Mouse (Mus musculus) neural tube, embryonic 12.5 days (tissue): Measurements from ENCODE around the gene Arpc1b. TPM values are rescaled to one million over a fixed set of nuclear protein-coding genes. Genes with fewer than 3 reads are reported as not detected.
A peak's percentile ranks its signal among the peaks of the same experiment; 100 is the strongest.
"Not testable (repeated sequence)": the region's sequence is repeated elsewhere in the genome, so short reads cannot be mapped to it uniquely, and the experiment has no call there.

Source experiments
- ATAC-seq: fragments of 200-750 bp; cut with Nextera tagmentation; 2 replicates; pipeline ENCODE4 v1.8.0; 2017; ENCODE audit warnings: low read depth, mild to moderate bottlenecking, moderate TSS enrichment, moderate library complexity; ENCODE audit not compliant: low FRiP score
- H3K27ac ChIP-seq: fragments of 300-500 bp; sonication (generic); 2 replicates; pipeline ENCODE4 v1.5.1; 2016
- H3K27me3 ChIP-seq: fragments of 300-500 bp; sonication (generic); replicated peaks from 2 replicates; pipeline ENCODE4 v1.6.1; 2016; ENCODE audit warnings: mild to moderate bottlenecking
- H3K36me3 ChIP-seq: fragments of 300-500 bp; sonication (generic); 2 replicates; pipeline ENCODE4 v1.6.1; 2016; ENCODE audit warnings: mild to moderate bottlenecking
- H3K4me1 ChIP-seq: fragments of 300-500 bp; sonication (generic); 2 replicates; pipeline ENCODE4 v1.6.1; 2016
- H3K4me2 ChIP-seq: fragments of 300-500 bp; sonication (generic); replicated peaks from 2 replicates; pipeline ENCODE4 v1.6.1; 2016; ENCODE audit warnings: mild to moderate bottlenecking
- H3K4me3 ChIP-seq: fragments of 300-500 bp; sonication (generic); 2 replicates; pipeline ENCODE4 v1.5.1; 2016
- H3K9ac ChIP-seq: fragments of 300-500 bp; sonication (generic); 2 replicates; pipeline ENCODE4 v1.6.1; 2016; ENCODE audit warnings: mild to moderate bottlenecking
- H3K9me3 ChIP-seq: fragments of 300-500 bp; sonication (generic); 2 replicates; pipeline ENCODE4 v1.6.1; 2016; ENCODE audit warnings: mild to moderate bottlenecking
- WGBS: fragments of 180-500 bp; shearing (Covaris S2); methylation state at CpG from one replicate; pipeline ENCODE4 v1.1.7; 2016; 5-methylcytosine and 5-hydroxymethylcytosine counted together
- polyA plus RNA-seq: library from polyadenylated mRNA; unstranded; fragments of >200 nt; fragmentation: Nextera tagmentation; extraction: Ambion mirVana; gene quantifications from 2 replicates; pipeline ENCODE4 v1.2.1, GENCODE M21; 2016

Arpc1b gene
- 94.4 and 101 TPM in 2 replicates for polyA plus RNA-seq

DNA sequence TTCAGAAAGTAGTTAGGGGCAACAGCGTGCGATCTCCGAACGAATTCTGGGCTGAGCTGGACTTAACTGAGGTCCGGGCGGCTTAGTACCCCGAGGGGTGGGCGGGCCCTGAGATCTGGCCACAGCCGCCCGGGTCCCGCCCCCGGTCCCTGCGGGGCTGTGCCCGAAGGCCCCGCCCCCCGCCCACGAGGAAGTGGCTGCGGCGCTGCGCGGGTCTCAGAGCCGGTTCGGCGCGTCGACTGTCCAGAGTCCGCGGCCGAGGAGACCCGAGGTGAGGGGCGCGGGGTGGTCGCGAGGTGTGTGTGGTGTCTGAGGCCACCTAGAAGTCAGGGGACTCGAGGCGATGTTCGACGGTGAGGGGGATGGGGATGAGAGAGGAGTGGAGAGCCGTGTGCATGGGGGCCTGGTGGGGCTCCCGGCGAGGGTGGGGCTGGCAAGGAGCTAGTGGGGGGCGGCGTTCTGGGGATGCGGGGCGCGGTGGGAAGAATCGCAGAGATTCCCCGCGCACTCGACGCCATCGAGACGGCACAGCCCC lies at the start of gene Arpc1b:
Gene Arpc1b (plus strand): TSS at position 145 of the 535 bp plus-strand sequence.
- Histone ChIP-seq H3K4me1 (peaks cover 9% of the 10 kb centered on the region; the same call in 1 of the 2 replicates), H3K27me3 (peaks cover 20% of the 10 kb centered on the region), H3K4me2 (peak within 1 kb of the TSS; percentile 72), H3K9ac (peak within 1 kb of the TSS; percentile 55), H3K4me3 (peak within 1 kb of the TSS; percentile 47), H3K9me3 (no peaks in the 10 kb centered on the region), H3K36me3 (peaks cover 22% of the 10 kb centered on the region), H3K27ac (no peak within 1 kb of the TSS)
- peak; percentile 52 for ATAC-seq
- under 1% methylated on average over 43 of the region's 53 CpGs for WGBS

DNA sequence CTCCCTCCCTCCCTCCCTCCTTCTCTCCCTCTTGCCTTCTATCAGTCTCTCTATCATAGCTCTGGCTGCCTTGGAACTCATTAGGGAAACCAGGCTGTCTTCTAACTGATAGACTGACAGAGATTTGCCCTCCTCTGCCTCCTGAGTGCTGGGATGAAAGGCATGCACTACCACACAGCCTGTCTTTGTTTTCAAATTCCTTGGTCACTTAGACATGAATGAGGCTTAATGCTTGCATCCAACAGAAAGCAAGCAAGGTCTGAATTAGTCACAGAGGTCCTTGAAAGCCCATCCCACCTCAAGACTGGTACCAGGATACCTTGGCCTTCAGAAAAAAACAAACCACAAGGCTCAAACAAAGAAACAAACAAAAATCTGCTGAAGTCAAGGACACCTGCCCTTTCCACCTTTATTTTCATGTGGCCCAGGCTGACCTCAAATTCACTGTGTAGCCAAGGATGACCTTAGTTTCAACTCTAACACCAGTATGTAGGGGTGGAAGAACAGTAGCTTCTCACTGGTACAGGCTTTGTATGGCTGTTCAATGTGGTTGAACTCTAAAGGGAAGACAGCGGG lies 49.2 kb upstream of the Arpc1b start:
- no peaks in the 10 kb centered on the region for H3K36me3 ChIP-seq

DNA sequence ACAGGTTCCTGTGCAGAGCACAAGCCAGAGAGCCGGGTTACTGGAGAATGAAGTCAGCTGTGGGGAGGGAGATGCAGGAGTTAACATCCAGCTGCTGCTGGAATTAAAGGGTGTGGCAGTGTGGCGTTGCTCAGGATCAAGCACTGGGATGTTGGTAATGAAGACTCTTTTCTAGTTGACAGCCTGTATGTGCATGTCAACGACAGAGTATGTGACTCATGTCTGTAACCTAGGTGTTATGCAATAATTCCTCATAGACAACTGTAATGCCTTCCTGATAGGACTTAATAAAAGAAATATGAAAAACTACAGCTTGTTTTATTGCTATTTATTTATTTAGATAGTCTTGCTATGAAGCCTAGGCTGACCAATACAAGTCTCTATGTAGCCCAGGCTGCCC lies 45.2 kb upstream of the Arpc1b start:
- no peak overlapping the region for H3K27ac ChIP-seq
- no peaks in the 10 kb centered on the region for H3K36me3 ChIP-seq
- no peak overlapping the region for H3K9ac ChIP-seq
- no peaks in the 10 kb centered on the region for H3K4me1 ChIP-seq
- H3K4me3 ChIP-seq = no peak overlapping the region
- H3K4me2 ChIP-seq = no peak overlapping the region
- no peaks in the 10 kb centered on the region for H3K9me3 ChIP-seq
- 72% methylated on average over 3 of the region's 3 CpGs for WGBS
- no peak for ATAC-seq
- H3K27me3 ChIP-seq = no peaks in the 10 kb centered on the region

More for the DNA sequence above, 49.2 kb upstream of the Arpc1b start:
- WGBS = 94% methylated on average over 1 of the region's 1 CpGs
- Histone ChIP-seq H3K9ac (no peak overlapping the region), H3K4me3 (no peak overlapping the region), H3K27me3 (no peaks in the 10 kb centered on the region), H3K27ac (no peak overlapping the region), H3K9me3 (no peaks in the 10 kb centered on the region), H3K4me1 (no peaks in the 10 kb centered on the region), H3K4me2 (no peak overlapping the region)
- ATAC-seq = no peak

DNA sequence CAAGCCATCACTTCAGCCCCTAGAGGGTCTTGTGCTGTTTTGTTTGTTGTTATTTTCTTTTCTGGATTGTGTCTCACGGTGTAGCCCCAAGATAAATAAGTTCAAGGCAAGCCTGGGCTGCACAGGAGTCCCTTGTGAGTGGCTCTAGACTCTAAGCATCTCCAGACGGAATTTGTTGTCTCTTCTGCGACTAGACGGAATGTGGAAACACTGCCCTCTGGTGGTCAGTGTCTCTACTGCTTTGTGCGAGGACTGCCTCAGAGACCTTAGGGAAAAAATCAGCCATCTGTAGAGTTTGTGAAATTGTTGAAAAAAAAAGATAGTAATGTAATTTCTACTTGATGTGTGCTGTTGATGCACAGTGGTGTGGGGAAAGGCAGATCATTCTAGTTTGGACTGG lies 44.3 kb upstream of the Arpc1b start:
- Histone ChIP-seq H3K27me3 (no peaks in the 10 kb centered on the region), H3K4me2 (no peak overlapping the region), H3K4me3 (no peak overlapping the region), H3K36me3 (no peaks in the 10 kb centered on the region), H3K4me1 (no peaks in the 10 kb centered on the region), H3K9ac (no peak overlapping the region), H3K9me3 (no peaks in the 10 kb centered on the region), H3K27ac (no peak overlapping the region)
- ATAC-seq = no peak
- under 1% methylated on average over 5 of the region's 5 CpGs for WGBS

DNA sequence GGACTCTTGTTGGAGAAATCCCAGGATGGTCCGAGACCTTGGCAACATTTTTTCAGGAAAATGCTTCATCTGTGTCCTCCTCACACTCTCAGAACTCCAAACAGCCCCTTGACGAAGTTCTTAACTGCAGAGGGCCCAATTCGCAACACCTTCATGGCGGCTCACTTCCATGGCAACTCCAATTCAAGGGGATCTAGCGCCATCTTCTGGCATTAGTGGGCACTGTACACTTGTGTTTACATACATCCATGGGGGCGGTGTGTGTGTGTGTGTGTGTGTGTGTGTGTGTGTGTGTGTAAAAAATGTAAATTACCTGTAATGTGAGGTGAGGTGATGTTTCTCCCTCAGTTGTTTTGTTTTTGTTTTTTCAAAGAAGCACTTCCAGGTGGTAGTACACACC lies 42.7 kb upstream of the Arpc1b start:
- H3K9ac ChIP-seq = no peak overlapping the region
- H3K4me1 ChIP-seq = no peaks in the 10 kb centered on the region
- H3K27me3 ChIP-seq = no peaks in the 10 kb centered on the region
- WGBS = 48% methylated on average over 6 of the region's 6 CpGs
- no peaks in the 10 kb centered on the region for H3K9me3 ChIP-seq
- no peak overlapping the region for H3K27ac ChIP-seq
- ATAC-seq = no peak
- no peak overlapping the region for H3K4me3 ChIP-seq
- no peaks in the 10 kb centered on the region for H3K36me3 ChIP-seq
- H3K4me2 ChIP-seq = no peak overlapping the region

DNA sequence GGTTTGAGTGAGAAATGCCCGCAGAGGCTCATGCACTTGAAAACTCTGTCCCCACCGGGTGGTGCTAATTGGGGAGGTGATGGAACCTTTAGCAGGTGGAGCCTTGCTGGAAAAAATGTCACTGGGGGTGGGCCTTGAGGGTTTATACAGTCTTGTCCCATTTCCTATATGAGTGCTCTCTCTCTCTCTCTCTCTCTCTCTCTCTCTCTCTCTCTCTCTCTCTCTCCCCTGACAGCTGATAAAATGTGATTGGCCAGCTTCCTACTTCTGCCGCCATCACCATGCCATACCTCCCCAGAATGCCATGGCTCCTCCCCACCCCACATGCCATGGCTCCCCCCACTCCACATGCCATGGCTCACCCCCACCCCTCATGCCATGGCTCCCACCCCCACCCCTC lies 38.9 kb upstream of the Arpc1b start:
- whole genome bisulfite sequencing = 71% methylated on average over 3 of the region's 3 CpGs
- H3K4me3 ChIP-seq = no peak overlapping the region
- H3K9me3 ChIP-seq = no peaks in the 10 kb centered on the region

DNA sequence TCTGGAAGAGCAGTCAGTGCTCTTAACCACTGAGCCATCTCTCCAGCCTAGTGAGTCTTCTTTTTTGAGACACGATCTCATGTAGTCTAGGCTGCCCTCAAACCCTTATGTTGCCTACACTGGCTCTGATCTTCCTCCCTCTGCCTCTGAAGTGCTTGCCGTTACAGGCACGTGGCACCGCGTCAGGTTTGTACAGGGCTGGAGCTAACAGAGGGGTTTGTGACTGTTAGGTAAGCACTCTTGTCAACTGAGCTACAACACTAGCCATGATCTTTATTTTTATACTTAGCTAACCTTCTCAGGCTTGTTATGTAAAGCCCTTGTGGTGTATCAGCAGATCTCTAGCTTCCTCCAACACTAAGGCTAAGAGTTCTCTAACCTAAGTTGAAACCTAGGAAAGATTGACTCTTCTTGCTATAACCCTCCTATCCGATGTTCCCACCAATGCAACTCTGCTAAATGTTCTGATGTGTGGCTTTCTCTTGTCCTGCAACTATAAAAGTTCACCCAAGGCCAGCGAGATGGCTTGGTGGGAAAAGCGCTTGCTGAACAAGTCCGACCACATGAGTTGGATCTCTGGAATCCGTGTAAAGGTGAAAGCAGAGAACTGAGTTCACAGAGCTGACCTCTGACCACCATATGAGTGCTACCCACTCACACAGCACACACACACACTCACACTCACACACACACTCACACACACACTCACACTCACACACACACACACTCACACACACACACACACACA lies 32.0 kb upstream of the Arpc1b start:
- Histone ChIP-seq H3K9me3 (no peaks in the 10 kb centered on the region), H3K27me3 (no peaks in the 10 kb centered on the region), H3K4me1 (peaks cover 11% of the 10 kb centered on the region), H3K9ac (no peak overlapping the region), H3K36me3 (0 out of 2 replicates have a peak, but pooled peaks cover 4% of the 10 kb centered on the region), H3K4me3 (no peak overlapping the region), H3K4me2 (no peak overlapping the region), H3K27ac (no peak overlapping the region)
- 92% methylated on average over 10 of the region's 10 CpGs for WGBS
- no peak for ATAC-seq

More for the DNA sequence above, 38.9 kb upstream of the Arpc1b start:
- Histone ChIP-seq H3K4me1 (no peaks in the 10 kb centered on the region), H3K27me3 (no peaks in the 10 kb centered on the region), H3K36me3 (no peaks in the 10 kb centered on the region), H3K4me2 (no peak overlapping the region), H3K9ac (no peak overlapping the region), H3K27ac (no peak overlapping the region)
- ATAC-seq = no peak

DNA sequence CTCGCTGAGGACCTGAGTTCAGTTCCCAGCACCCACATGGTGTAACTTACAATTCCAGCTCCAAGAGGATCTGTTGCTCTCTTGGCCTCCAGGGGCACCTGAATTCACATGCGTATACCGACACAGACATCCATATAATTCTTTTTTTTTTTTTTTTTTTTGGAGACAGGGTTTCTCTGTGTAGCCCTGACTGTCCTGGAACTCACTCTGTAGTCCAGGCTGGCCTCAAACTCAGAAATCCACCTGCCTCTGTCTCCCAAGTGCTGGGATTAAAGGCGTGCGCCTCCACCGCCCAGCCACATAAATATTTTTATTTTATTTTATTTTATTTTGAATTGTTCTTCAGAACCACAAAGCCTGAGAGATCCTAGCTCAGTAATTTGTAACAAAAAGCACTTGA lies 30.8 kb upstream of the Arpc1b start:
- WGBS = 54% methylated on average over 6 of the region's 6 CpGs
- Histone ChIP-seq H3K9ac (peak overlapping the region; percentile 27; the same call in 1 of the 2 replicates), H3K4me2 (peak overlapping the region; percentile 85), H3K4me3 (peak overlapping the region; percentile 78), H3K4me1 (peaks cover 11% of the 10 kb centered on the region), H3K27ac (peak overlapping the region; percentile 28)
- not testable (repeated sequence) for H3K9me3 ChIP-seq, H3K27me3 ChIP-seq, H3K36me3 ChIP-seq
- peak; percentile 42 for ATAC-seq

DNA sequence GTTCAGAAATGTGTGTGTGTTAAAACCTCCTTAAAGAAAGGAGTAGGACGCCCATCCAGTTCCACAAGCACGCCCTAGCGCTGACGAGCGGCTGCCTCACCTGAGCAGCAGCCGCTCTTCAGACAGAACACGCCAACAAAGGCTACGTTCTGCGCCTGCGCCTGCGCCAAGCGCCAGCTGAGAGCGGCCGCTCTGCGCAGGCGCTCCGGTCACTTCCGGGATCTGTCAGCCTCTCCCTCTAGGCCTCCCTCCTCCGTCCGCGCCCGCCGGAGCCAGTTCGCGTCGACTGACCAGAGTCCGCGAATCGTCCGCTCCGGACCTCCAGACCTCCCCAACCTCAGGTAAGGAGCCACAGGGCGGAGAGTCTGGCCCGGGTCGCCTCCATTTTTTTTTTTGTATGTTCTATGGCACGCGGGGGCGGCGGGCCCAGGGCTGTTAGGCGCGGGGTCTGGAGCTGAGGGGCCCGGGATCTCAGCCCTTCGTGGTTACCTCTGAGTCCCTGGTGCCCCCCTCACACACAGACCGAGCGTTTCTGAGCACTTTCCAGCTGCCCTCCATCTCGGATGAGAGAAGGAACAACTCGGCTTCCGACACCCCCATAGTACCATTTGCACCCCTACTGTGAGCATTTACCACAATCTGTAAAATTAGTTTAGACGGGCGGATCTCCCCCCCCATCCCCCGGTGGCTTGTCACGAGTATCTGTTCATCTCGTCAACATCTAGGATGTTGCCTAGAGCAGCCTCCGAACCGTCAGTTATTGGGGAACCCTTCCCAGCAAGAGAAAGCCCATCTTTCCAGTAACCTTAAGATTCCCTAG lies 30.2 kb upstream of the Arpc1b start, which contains the start of the genes Arpc1a and Kpna7:
Gene Arpc1a (plus strand): TSS at position 199 of the 820 bp plus-strand sequence.
Gene Kpna7 (minus strand): TSS at position 399 of the 820 bp plus-strand sequence.
- Histone ChIP-seq H3K4me2 (peak within 1 kb of the TSS; percentile 85), H3K36me3 (peaks cover 8% of the 10 kb centered on the region; the same call in 1 of the 2 replicates), H3K9me3 (no peaks in the 10 kb centered on the region), H3K27me3 (no peaks in the 10 kb centered on the region), H3K4me3 (peak within 1 kb of the TSS; percentile 78), H3K4me1 (peaks cover 11% of the 10 kb centered on the region), H3K27ac (peak within 1 kb of the TSS; percentile 37), H3K9ac (peak within 1 kb of the TSS; percentile 90)
- 1% methylated on average over 54 of the region's 54 CpGs for WGBS
- peak; percentile 93 for ATAC-seq

DNA sequence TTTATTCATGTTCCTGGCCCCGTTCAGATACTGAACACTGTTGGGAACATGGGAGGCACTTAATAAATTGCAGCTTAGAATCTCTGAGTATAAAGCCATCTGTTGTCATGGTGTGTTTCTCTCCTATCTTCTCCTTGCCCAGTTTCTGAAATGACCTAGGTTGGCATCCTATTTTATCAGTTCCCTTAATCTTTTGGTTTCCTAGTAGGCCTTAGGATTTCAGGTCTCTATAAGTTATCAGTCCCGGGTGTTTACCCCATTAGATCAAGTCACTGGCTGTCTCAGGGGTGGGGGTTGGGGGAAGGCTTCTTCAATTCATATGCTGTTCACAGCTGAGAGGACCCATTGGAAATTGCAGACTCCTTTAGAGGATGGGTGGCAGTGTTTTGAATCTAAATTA lies 29.2 kb upstream of the Arpc1b start:
- no peak for ATAC-seq
- Histone ChIP-seq H3K9me3 (no peaks in the 10 kb centered on the region), H3K4me1 (peaks cover 11% of the 10 kb centered on the region), H3K36me3 (peaks cover 8% of the 10 kb centered on the region; the same call in 1 of the 2 replicates), H3K4me3 (peak overlapping the region; percentile 78), H3K27ac (no peak overlapping the region), H3K4me2 (peak overlapping the region; percentile 85), H3K9ac (peak overlapping the region; percentile 90; the same call in 1 of the 2 replicates), H3K27me3 (no peaks in the 10 kb centered on the region)
- WGBS = 76% methylated on average over 2 of the region's 2 CpGs

DNA sequence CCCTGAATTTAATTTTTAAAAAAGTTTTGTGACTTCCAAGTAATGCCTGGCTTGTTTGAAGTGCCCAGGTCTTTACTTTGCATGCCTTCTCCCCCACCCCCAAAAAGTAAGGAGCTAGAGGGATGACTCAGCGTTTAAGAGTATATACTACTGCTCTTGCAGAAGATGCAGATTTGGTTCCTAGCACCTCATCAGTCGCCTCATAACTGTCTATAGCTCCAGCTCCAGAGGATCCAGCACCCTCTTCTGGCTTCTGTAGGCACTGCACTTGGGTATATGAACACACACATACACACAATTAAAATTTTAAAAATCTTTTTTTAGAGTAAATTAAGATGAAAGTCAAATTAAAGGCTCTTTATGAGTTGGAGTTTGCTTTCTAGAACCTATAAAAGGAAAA lies 25.8 kb upstream of the Arpc1b start:
- Histone ChIP-seq H3K4me2 (no peak overlapping the region), H3K9ac (no peak overlapping the region), H3K4me3 (no peak overlapping the region), H3K9me3 (no peaks in the 10 kb centered on the region), H3K27ac (no peak overlapping the region), H3K36me3 (peaks cover 28% of the 10 kb centered on the region), H3K27me3 (no peaks in the 10 kb centered on the region), H3K4me1 (peaks cover 11% of the 10 kb centered on the region)
- no peak for ATAC-seq
- WGBS = 97% methylated on average over 2 of the region's 2 CpGs

DNA sequence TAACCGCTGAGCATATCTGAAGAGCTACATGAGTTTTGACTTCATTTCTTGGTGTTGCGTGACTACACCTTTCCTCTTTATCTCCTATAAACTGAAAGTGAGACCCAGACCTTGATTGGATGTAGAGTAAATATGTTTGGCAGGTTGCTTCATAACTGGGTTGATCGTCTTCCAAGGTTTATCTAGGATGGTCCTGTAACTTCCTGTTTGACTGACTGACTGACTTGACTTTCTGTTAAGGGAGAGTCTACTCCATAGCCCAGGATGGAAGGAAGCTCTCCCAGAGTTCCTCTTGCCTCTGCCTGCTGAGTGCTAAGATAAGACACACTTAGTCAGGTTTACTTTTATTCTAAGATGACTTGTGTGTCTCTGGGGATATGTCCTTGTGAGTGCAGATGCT lies 24.1 kb upstream of the Arpc1b start:
- no peak overlapping the region for H3K4me2 ChIP-seq
- WGBS = 98% methylated on average over 3 of the region's 3 CpGs
- H3K9ac ChIP-seq = no peak overlapping the region
- no peak overlapping the region for H3K27ac ChIP-seq
- H3K4me1 ChIP-seq = peaks cover 3% of the 10 kb centered on the region; the same call in 1 of the 2 replicates
- peaks cover 42% of the 10 kb centered on the region for H3K36me3 ChIP-seq
- no peak for ATAC-seq
- H3K4me3 ChIP-seq = no peak overlapping the region
- no peaks in the 10 kb centered on the region for H3K9me3 ChIP-seq
- H3K27me3 ChIP-seq = no peaks in the 10 kb centered on the region
